Mouse (Mus musculus): ENCODE data around the gene Mrm3.
A peak's percentile ranks its signal among the peaks of the same experiment; 100 is the strongest.

Gene Mrm3

DNA sequence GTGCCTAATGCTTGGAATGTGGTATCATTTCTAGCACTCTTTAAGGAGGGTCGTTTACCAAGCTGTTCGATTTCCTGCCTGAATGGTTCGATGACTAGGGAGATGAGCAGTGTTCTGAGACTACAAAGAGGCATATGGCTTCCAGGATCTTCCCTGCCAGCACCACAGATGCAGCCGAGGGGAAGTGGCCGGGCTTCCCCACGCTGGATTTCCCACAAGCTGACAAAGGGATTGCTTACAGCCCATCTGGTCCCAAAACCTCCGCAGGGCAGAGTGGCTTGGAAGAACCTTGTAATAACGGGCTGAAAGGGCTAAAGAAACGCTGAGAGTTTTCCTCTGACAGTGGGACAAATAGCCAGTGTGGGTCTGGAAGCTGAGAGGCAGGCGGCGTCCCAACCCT lies 46.9 kb downstream of the Mrm3 start:
- no peak for DNase-seq (ENCODE audit: low spot score)

- DNase-seq (ENCODE audit: low spot score): no peak
These were observed 48.4 kb downstream of the Mrm3 start for GRCm38 (mm10) chr11:76291960-76292359.

- DNase-seq (ENCODE audit: low spot score): peak; percentile 82
These were observed 48.9 kb downstream of the Mrm3 start for GRCm38 (mm10) chr11:76292398-76292797.

GRCm38 (mm10) chr11:76292831-76293230 lies 49.3 kb downstream of the Mrm3 start:
- no peak for DNase-seq (ENCODE audit: low spot score)

DNA sequence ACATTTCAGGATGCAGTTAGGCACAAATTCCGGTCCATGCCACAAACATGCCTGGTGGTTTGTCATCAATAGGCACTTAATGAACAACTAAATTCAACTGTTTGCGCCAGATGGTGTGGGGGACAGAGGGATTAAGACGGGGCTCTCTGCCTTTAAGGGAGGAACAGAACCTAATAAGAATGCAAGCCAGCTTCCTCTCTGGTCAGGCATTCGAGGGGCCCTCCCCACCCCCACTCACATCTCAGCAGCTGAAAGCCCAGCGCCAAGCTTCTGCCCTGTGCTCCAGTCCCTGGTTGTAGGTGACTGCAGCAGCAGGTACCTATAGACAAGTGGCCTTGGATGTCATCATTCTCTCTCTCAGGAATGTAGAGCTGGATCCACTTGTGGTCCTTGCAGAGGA lies 50.6 kb downstream of the Mrm3 start:
- DNase-seq (ENCODE audit: low spot score): no peak

- DNase-seq (ENCODE audit: low spot score): no peak
These were observed 51.3 kb downstream of the Mrm3 start for GRCm38 (mm10) chr11:76294836-76295235.

DNA sequence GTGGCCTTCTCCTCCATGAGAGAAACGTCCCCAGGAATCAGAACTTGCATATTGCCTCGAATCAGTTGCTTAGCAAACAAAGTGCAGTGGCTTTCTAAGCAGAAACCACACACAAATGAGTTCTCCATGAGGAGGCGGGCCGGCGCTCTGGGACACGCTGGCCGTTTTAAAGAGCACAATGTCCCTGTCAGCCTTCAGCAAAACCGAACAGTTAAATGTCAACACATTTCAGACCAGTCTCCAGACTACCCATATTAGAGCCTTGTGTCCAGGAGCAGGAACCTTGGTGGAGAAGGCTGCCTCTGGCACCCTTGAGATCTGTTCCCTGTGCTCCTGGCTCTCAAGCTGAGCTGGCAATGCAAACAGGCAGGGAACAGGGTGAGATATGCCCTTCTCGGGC lies 53.7 kb downstream of the Mrm3 start:
- no peak for DNase-seq (ENCODE audit: low spot score)

- no peak for DNase-seq (ENCODE audit: low spot score)
These were observed 55.0 kb downstream of the Mrm3 start for GRCm38 (mm10) chr11:76298457-76299000.
